15 mouse cellular contexts compared by ENCODE assay signal in the genomic region with DNA sequence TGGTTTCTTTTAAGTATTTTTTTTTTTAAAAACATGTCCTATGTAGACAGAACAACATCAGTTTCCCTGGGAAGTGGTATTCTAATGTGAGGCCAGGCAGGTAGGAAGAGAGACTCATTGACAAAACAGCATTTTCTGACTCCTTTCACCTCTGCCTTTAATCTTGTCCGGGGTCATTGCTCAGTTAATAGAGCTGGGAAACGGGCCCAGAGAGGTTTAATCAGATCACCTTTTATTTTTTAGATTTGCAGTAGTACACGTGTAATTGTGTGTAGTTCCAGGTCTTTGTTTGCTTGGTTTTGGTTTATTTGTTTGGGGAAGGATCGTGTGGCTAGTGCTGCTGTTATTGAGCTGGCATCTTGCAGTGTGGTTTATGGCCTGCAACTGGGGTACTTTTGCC. TPM values are rescaled to one million over a fixed set of nuclear protein-coding genes. Genes with fewer than 3 reads are reported as not detected.
DNase-seq lines count a peak whose midpoint lies in the region; ATAC-seq and TF ChIP-seq lines count a peak whose summit lies in the region.
"Had no signal": no experiment of that assay in that cellular context is flagged by ENCODE, and none has a peak within 500 bp of the region (broad histone marks: within the 10 kb centered on the region; RNA-seq: fewer than 3 reads in every experiment).

No protein-coding gene starts in this region.

- TF ChIP-seq CTCF in midbrain, postnatal 0 days (IDR thresholded peaks at IDR 0.05): no peak

- H3K4me1 ChIP-seq in forebrain, embryonic 15.5 days: peaks cover 35% of the 10 kb centered on the region
- peaks cover 30% of the 10 kb centered on the region for H3K4me1 ChIP-seq in forebrain, embryonic 12.5 days
- peaks cover 33% of the 10 kb centered on the region for H3K4me1 ChIP-seq in kidney, embryonic 15.5 days
- H3K4me1 ChIP-seq in midbrain, embryonic 14.5 days (ENCODE audit: control insufficient read depth, insufficient read depth, low read length): peaks cover 28% of the 10 kb centered on the region
- peaks cover 13% of the 10 kb centered on the region for H3K4me1 ChIP-seq in midbrain, postnatal 0 days (ENCODE audit: insufficient read depth, low read length)
- peaks cover 38% of the 10 kb centered on the region for H3K4me1 ChIP-seq in neural tube, embryonic 15.5 days

- ATAC-seq in forebrain, embryonic 15.5 days (replicated peaks): no peak
- no peak for ATAC-seq in forebrain, embryonic 12.5 days (ENCODE audit: low FRiP score)
- no peak for ATAC-seq in kidney, embryonic 15.5 days (replicated peaks; ENCODE audit: low FRiP score)
- no peak for ATAC-seq in midbrain, embryonic 14.5 days (ENCODE audit: low FRiP score, low TSS enrichment)
- no peak for ATAC-seq in midbrain, postnatal 0 days (ENCODE audit: low FRiP score)
- ATAC-seq in neural tube, embryonic 15.5 days (ENCODE audit: low FRiP score): no peak
- ATAC-seq: intestine, embryonic 15.5 days; Patski had no signal

- no peak overlapping the region for H3K27ac ChIP-seq in forebrain, embryonic 15.5 days (replicated peaks)
- no peak overlapping the region for H3K27ac ChIP-seq in forebrain, embryonic 12.5 days
- peak overlapping the region; percentile 58; the same call in 1 of the 2 replicates for H3K27ac ChIP-seq in kidney, embryonic 15.5 days
- no peak overlapping the region for H3K27ac ChIP-seq in midbrain, embryonic 14.5 days (replicated peaks; ENCODE audit: low read depth, low read length)
- H3K27ac ChIP-seq in midbrain, postnatal 0 days (ENCODE audit: low read depth, low read length): no peak overlapping the region
- H3K27ac ChIP-seq in neural tube, embryonic 15.5 days (replicated peaks): no peak overlapping the region
- H3K27ac ChIP-seq: intestine, embryonic 15.5 days; left cerebral cortex, adult 2 months; liver, embryonic 14.5 days had no signal

- WGBS in forebrain, embryonic 15.5 days: 27% methylated on average over 4 of the region's 4 CpGs
- 34% methylated on average over 4 of the region's 4 CpGs for WGBS in forebrain, embryonic 12.5 days
- WGBS in kidney, embryonic 15.5 days: 14% methylated on average over 4 of the region's 4 CpGs
- 19% methylated on average over 4 of the region's 4 CpGs for WGBS in midbrain, embryonic 14.5 days
- 14% methylated on average over 4 of the region's 4 CpGs for WGBS in midbrain, postnatal 0 days
- 17% methylated on average over 4 of the region's 4 CpGs for WGBS in neural tube, embryonic 15.5 days

- no peaks in the 10 kb centered on the region for H3K9me3 ChIP-seq in forebrain, embryonic 15.5 days
- H3K9me3 ChIP-seq in forebrain, embryonic 12.5 days: no peaks in the 10 kb centered on the region
- H3K9me3 ChIP-seq in kidney, embryonic 15.5 days (replicated peaks): no peaks in the 10 kb centered on the region
- H3K9me3 ChIP-seq in midbrain, embryonic 14.5 days (ENCODE audit: control insufficient read depth, low read length): no peaks in the 10 kb centered on the region
- H3K9me3 ChIP-seq in midbrain, postnatal 0 days (ENCODE audit: low read length): no peaks in the 10 kb centered on the region
- no peaks in the 10 kb centered on the region for H3K9me3 ChIP-seq in neural tube, embryonic 15.5 days (replicated peaks)
- H3K9me3 ChIP-seq: intestine, embryonic 15.5 days had no signal

- DNase-seq in kidney, postnatal 4 days: no peak
- no peak for DNase-seq in midbrain, embryonic 14.5 days
- DNase-seq in midbrain, postnatal 0 days (ENCODE audit: low spot score): no peak
- no peak for DNase-seq in spleen, postnatal 10 days (ENCODE audit: low spot score in 2 of 2)
- DNase-seq: cerebellum, adult 11-12 months; heart, postnatal 10 days; spleen, adult 18-20 months had no signal

- no peak overlapping the region for H3K4me3 ChIP-seq in forebrain, embryonic 15.5 days
- no peak overlapping the region for H3K4me3 ChIP-seq in forebrain, embryonic 12.5 days (replicated peaks)
- no peak overlapping the region for H3K4me3 ChIP-seq in kidney, embryonic 15.5 days (replicated peaks)
- no peak overlapping the region for H3K4me3 ChIP-seq in midbrain, embryonic 14.5 days (replicated peaks; ENCODE audit: low read depth, low read length)
- no peak overlapping the region for H3K4me3 ChIP-seq in midbrain, postnatal 0 days (ENCODE audit: low read depth, low read length)
- H3K4me3 ChIP-seq in neural tube, embryonic 15.5 days (replicated peaks): no peak overlapping the region
- H3K4me3 ChIP-seq: intestine, embryonic 15.5 days had no signal

- no peak overlapping the region for H3K9ac ChIP-seq in forebrain, embryonic 15.5 days (replicated peaks)
- H3K9ac ChIP-seq in forebrain, embryonic 12.5 days: no peak overlapping the region
- H3K9ac ChIP-seq in kidney, embryonic 15.5 days: no peak overlapping the region
- no peak overlapping the region for H3K9ac ChIP-seq in midbrain, embryonic 14.5 days (replicated peaks; ENCODE audit: low read length)
- no peak overlapping the region for H3K9ac ChIP-seq in midbrain, postnatal 0 days (replicated peaks; ENCODE audit: low read length, poor library complexity, severe bottlenecking)
- no peak overlapping the region for H3K9ac ChIP-seq in neural tube, embryonic 15.5 days (replicated peaks)
- H3K9ac ChIP-seq: intestine, embryonic 15.5 days; liver, embryonic 14.5 days had no signal

- peak overlapping the region; percentile 58; the same call in 1 of the 2 replicates for H3K4me2 ChIP-seq in forebrain, embryonic 15.5 days (replicated peaks)
- H3K4me2 ChIP-seq in forebrain, embryonic 12.5 days: no peak overlapping the region
- H3K4me2 ChIP-seq in kidney, embryonic 15.5 days: peak overlapping the region; percentile 19
- peak overlapping the region; percentile 73 for H3K4me2 ChIP-seq in midbrain, embryonic 14.5 days (ENCODE audit: low read length)
- no peak overlapping the region for H3K4me2 ChIP-seq in midbrain, postnatal 0 days (ENCODE audit: low read depth, low read length, poor library complexity, severe bottlenecking)
- H3K4me2 ChIP-seq in neural tube, embryonic 15.5 days: peak overlapping the region; percentile 11; the same call in 1 of the 2 replicates

- no peaks in the 10 kb centered on the region for H3K27me3 ChIP-seq in forebrain, embryonic 15.5 days
- no peaks in the 10 kb centered on the region for H3K27me3 ChIP-seq in forebrain, embryonic 12.5 days
- no peaks in the 10 kb centered on the region for H3K27me3 ChIP-seq in kidney, embryonic 15.5 days
- H3K27me3 ChIP-seq in midbrain, embryonic 14.5 days (ENCODE audit: control insufficient read depth, insufficient read depth, low read length): no peaks in the 10 kb centered on the region
- no peaks in the 10 kb centered on the region for H3K27me3 ChIP-seq in midbrain, postnatal 0 days (ENCODE audit: insufficient read depth, low read length)
- H3K27me3 ChIP-seq in neural tube, embryonic 15.5 days (replicated peaks): no peaks in the 10 kb centered on the region
- H3K27me3 ChIP-seq: intestine, embryonic 15.5 days; Patski had no signal

- H3K36me3 ChIP-seq in forebrain, embryonic 15.5 days: no peaks in the 10 kb centered on the region
- no peaks in the 10 kb centered on the region for H3K36me3 ChIP-seq in forebrain, embryonic 12.5 days (replicated peaks)
- no peaks in the 10 kb centered on the region for H3K36me3 ChIP-seq in kidney, embryonic 15.5 days
- no peaks in the 10 kb centered on the region for H3K36me3 ChIP-seq in midbrain, embryonic 14.5 days (ENCODE audit: control insufficient read depth, insufficient read depth, low read length)
- no peaks in the 10 kb centered on the region for H3K36me3 ChIP-seq in midbrain, postnatal 0 days (ENCODE audit: insufficient read depth, low read length)
- H3K36me3 ChIP-seq in neural tube, embryonic 15.5 days: no peaks in the 10 kb centered on the region
- H3K36me3 ChIP-seq: intestine, embryonic 15.5 days had no signal

RNA-seq across cellular contexts. Expression of a gene that starts 1.9 kb away (rescaled TPM):
- polyA plus RNA-seq in forebrain, embryonic 15.5 days (2015; fragmentation: Nextera tagmentation; extraction: Ambion mirVana): 14.8 and 17.6 TPM in 2 replicates
- polyA plus RNA-seq in forebrain, embryonic 12.5 days (2016; fragmentation: Nextera tagmentation; extraction: Ambion mirVana): 12.9 and 15.6 TPM in 2 replicates
- polyA plus RNA-seq in kidney, embryonic 15.5 days (2015; fragmentation: Nextera tagmentation; extraction: Ambion mirVana): 10.3 and 10.6 TPM in 2 replicates
- polyA plus RNA-seq in midbrain, embryonic 14.5 days (2014; fragmentation: Nextera tagmentation; extraction: Ambion mirVana): 28.5 and 29.3 TPM in 2 replicates
- 43.3 and 51.8 TPM in 2 replicates for total RNA-seq in midbrain, postnatal 0 days (2014; rRNA removed)
- polyA plus RNA-seq in midbrain, postnatal 0 days (2015; fragmentation: Nextera tagmentation; extraction: Ambion mirVana): 8.6 and 10.2 TPM in 2 replicates
- 11.4 and 12.3 TPM in 2 replicates for polyA plus RNA-seq in neural tube, embryonic 15.5 days (2015; fragmentation: Nextera tagmentation; extraction: Ambion mirVana)

RNA-seq across cellular contexts. Expression of a gene that starts 33.6 kb away (rescaled TPM):
- polyA plus RNA-seq in forebrain, embryonic 15.5 days (2015; fragmentation: Nextera tagmentation; extraction: Ambion mirVana): 6.4 and 6.5 TPM in 2 replicates
- 9.5 and 11.7 TPM in 2 replicates for polyA plus RNA-seq in forebrain, embryonic 12.5 days (2016; fragmentation: Nextera tagmentation; extraction: Ambion mirVana)
- 3.9 and 4.6 TPM in 2 replicates for polyA plus RNA-seq in kidney, embryonic 15.5 days (2015; fragmentation: Nextera tagmentation; extraction: Ambion mirVana)
- polyA plus RNA-seq in midbrain, embryonic 14.5 days (2014; fragmentation: Nextera tagmentation; extraction: Ambion mirVana): 7.7 and 9.7 TPM in 2 replicates
- 13.7 and 21.2 TPM in 2 replicates for total RNA-seq in midbrain, postnatal 0 days (2014; rRNA removed)
- 5.2 and 5.5 TPM in 2 replicates for polyA plus RNA-seq in midbrain, postnatal 0 days (2015; fragmentation: Nextera tagmentation; extraction: Ambion mirVana)
- polyA plus RNA-seq in neural tube, embryonic 15.5 days (2015; fragmentation: Nextera tagmentation; extraction: Ambion mirVana): 7.5 and 7.6 TPM in 2 replicates

Comparison
In these comparisons a context has a peak if more than half of its experiments do, and no peak if none do; other contexts are left out.
1. H3K4me2 ChIP-seq: peak in forebrain, embryonic 15.5 days (single experiment), kidney, embryonic 15.5 days (single experiment), midbrain, embryonic 14.5 days (single experiment) and neural tube, embryonic 15.5 days (single experiment); none in forebrain, embryonic 12.5 days (single experiment) and midbrain, postnatal 0 days (single experiment).